Mouse (Mus musculus): ENCODE results near the gene Snupn. TPM values are rescaled to one million over a fixed set of nuclear protein-coding genes. Genes with fewer than 3 reads are reported as not detected.

Snupn gene
- polyA plus RNA-seq (2017; shearing (Covaris generic)), result 23.6 TPM

DNA sequence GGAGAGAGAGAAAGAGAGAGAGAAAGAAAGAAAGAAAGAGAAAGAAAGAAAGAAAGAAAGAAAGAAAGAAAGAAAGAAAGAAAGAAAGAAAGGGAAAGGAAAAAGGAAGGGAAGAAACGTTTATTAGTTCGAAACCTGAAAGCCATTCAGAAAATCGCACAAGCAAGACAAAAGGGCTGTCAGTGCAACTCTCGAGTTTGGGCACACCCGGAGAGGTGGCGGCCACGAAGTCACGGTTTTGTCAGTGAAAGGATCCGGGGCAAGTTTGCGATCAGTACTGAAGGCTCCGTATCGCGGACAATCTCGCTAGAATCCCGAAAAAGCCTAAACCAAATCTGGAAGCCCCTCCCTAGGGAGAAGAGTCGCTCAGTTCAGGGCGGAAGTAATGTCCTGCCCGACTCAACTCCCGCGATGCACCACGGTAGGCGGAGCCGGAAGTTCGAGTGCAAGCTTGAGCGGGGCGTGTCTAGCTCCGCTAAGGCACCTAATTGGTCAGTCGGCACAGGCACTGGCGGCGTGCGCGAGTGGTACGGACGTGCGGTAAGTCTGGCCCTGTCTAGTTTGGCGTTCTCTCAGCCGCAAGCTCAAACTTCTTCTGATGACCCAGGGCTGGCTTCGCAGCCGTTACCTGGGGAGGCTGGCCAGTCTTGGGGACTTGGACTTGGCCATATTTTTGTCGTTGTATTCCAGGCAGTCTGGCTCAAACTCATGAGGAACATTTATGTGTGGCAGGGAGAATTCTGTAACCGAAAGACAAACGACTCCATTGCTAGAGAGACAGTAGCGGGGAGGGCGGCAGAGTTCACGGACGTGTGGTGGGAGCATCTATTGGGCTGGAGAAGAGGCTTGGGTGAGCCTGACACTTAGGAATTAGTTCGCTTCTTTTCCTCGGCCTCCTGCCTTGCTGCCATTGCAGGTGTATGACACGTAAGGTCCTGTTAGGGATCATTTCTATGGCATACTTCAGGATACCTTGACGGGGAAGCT is at the start of gene Snupn:
TSS of gene Snupn (plus strand) at position 465 of the 987 bp plus-strand sequence.

DNA sequence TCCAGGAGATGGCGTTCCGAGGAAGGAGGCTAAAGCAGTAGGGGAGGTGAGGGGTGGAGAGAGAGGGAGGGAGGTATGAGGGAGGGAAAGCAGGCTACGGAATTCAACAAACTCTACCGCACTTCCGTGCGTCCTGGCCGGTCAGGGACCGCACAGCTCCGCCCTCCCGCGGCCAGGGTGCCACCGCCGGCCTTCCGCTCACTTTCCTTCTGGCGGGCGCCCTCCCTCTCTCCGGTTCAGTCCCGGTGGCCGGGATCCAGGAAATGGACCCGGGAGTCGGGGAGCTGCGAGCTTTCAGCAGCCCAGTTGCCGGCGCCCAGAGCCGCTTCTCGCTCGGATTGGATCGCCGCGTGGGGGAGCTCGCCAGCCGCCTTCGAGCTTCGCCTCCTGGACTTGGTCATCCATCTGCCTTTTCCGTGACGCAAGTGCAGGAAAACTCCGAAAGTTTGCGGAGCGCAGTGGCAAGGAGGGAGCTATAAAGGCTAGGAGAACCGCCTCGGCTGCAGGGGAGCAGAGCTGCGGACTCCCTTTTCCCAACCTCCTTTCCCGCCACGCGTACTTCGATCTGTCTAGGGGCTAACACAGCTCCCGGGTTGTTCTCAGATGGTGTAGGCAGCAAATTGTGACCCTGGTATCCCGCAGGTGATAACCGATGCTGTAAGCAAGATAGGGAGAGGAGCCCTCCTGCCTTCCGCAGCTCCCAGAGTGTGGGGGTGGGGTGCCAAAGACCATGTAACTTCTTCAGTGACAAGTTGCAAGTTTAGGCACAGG is 22.5 kb upstream of the Snupn start, which contains the start of gene Snx33:
TSS of gene Snx33 (minus strand) at position 331 of the 771 bp plus-strand sequence.

DNA sequence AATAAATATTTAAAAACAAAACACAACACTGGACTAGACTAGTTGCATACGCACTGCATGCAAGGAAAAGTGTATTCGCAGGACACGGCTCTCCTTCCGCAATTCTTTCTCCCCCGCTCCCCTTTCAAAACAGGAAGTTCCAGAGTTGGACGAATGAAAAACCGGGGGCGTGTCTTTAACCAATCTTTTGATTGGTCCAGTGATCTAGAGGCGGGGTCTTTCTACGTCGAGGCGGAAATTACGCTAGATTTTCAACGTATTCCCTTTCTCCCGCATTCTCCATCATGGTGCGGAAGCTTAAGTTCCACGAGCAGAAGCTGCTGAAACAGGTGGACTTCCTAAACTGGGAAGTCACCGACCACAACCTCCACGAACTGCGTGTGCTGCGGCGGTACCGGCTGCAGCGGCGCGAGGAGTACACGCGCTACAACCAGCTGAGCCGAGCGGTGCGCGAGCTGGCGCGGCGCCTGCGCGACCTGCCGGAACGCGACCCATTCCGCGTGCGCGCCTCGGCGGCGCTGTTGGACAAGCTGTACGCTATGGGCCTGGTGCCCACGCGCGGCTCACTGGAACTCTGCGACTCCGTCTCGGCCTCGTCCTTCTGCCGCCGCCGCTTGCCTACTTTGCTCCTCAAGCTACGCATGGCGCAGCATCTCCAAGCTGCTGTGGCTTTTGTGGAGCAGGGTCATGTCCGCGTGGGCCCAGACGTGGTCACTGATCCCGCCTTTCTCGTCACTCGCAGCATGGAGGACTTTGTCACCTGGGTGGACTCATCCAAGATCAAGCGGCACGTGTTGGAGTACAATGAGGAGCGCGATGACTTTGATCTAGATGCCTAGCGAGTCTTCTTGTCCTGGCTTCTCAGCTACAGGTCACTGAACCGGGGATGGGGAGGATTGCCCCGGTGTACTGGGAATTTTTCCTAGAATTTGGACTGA is 13.2 kb upstream of the Snupn start, which contains the start of gene Imp3:
TSS of gene Imp3 (plus strand) at position 253 of the 938 bp plus-strand sequence.

DNA sequence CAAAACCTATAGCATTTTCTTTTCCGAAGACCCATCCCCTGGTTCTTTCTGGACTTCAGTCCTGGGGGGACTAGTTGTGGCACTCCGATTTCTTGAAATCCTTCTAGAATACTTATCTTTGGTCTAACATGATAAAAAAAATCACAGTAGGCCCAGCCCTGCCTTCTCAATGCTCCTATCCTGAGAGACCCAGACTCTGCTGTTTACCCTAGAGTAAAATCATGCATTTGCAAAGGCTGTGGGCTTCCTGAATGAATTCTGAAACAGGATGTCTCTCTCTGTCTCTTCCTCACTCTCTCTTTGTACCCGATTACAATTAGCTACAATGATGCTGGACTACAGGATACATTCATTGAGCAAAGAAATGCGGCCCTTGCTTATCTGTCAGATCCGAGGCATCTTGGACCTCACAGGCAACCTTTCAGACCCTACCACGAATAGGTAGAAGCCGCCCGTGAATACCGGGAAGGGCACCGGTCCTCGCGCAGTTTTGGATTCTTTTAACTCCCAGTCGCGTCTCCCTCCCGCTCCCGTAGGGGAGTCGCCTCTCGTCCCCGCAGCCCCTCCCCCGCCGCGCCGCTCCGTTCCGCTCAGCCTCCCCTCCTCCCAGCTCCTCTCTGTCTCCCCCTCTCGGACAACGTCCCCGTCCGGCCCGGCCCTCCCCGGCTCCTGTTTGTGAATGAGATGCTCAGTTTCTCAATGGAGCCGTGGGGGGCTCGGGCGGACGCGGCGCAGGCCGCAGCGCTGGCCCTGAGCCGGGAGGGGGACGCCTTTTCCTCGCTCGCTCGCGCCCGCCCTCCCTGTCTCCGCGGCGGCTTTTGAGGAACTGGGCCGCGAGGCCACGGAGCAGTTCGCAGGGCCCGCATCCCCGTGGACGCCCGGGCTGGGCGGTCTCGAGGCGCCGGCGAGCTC is 43.9 kb downstream of the Snupn start, which contains the start of gene Ptpn9:
TSS of gene Ptpn9 (plus strand) at position 638 of the 912 bp plus-strand sequence.

Other genes starting within 250 kb of the Snupn start
- gene Lingo1, start 154.4 kb upstream of the Snupn start, polyA plus RNA-seq (2017; shearing (Covaris generic)), result not detected
- gene Odf3l1, start 86.2 kb upstream of the Snupn start, polyA plus RNA-seq (2017; shearing (Covaris generic)), result not detected
- not detected for gene Cspg4, start 85.8 kb upstream of the Snupn start, polyA plus RNA-seq (2017; shearing (Covaris generic))
- 16.6 TPM for gene Snx33, start 22.5 kb upstream of the Snupn start, polyA plus RNA-seq (2017; shearing (Covaris generic))
- 24.7 TPM for gene Imp3, start 13.4 kb upstream of the Snupn start, polyA plus RNA-seq (2017; shearing (Covaris generic))
- gene Ptpn9, start 44.0 kb downstream of the Snupn start, polyA plus RNA-seq (2017; shearing (Covaris generic)), result 3.5 TPM
- 52.5 TPM for gene Sin3a, start 121.2 kb downstream of the Snupn start, polyA plus RNA-seq (2017; shearing (Covaris generic))
- 81.2 TPM for gene Man2c1, start 179.8 kb downstream of the Snupn start, polyA plus RNA-seq (2017; shearing (Covaris generic))
- 41.2 TPM for gene Neil1, start 197.4 kb downstream of the Snupn start, polyA plus RNA-seq (2017; shearing (Covaris generic))
- gene Commd4, start 207.5 kb downstream of the Snupn start, polyA plus RNA-seq (2017; shearing (Covaris generic)), result 318 TPM